Mouse (Mus musculus): Measurements from ENCODE around the gene Fam243.

- TF ChIP-seq CTCF (IDR thresholded peaks at IDR 0.05; ENCODE audit: low read depth, low read length): no peak
- TF ChIP-seq POLR2A (IDR thresholded peaks at IDR 0.05; ENCODE audit: borderline replicate concordance, low read depth, low read length): no peak
Observed at GRCm38 (mm10) chr16:92346297-92346916, 25.2 kb upstream of the Fam243 start.

All from bone marrow macrophage, adult 2 months (primary cell).